Mouse (Mus musculus) limb, embryonic 13.5 days (tissue): ENCODE measurements at regions not wholly inside any gene's neighbourhood (a gene's known extent, or its start where the extent isn't known, plus 50 kb on each side); places are given as distances from the start of the nearest gene placed in this dataset.

Experiments
- ATAC-seq: fragments of 200-750 bp; cut with Nextera tagmentation; 2 replicates; pipeline ENCODE4 v1.8.0; 2017; ENCODE audit warnings: low read depth, moderate number of reproducible peaks, moderate TSS enrichment; ENCODE audit not compliant: low FRiP score
- H3K27ac ChIP-seq: fragments of 300-500 bp; sonication (generic); 2 replicates; pipeline ENCODE4 v1.5.1; 2015; ENCODE audit warnings: inconsistent platforms, mild to moderate bottlenecking, moderate library complexity
- H3K27me3 ChIP-seq: fragments of 300-500 bp; sonication (generic); 2 replicates; pipeline ENCODE4 v1.6.1; 2015; ENCODE audit warnings: mild to moderate bottlenecking, inconsistent platforms
- H3K36me3 ChIP-seq: fragments of 300-500 bp; sonication (generic); 2 replicates; pipeline ENCODE4 v1.6.1; 2015; ENCODE audit warnings: inconsistent platforms, mild to moderate bottlenecking, moderate library complexity
- H3K4me1 ChIP-seq: fragments of 300-500 bp; sonication (generic); 2 replicates; pipeline ENCODE4 v1.6.1; 2015; ENCODE audit warnings: inconsistent platforms
- H3K4me2 ChIP-seq: fragments of 300-500 bp; sonication (generic); replicated peaks from 2 replicates; pipeline ENCODE4 v1.6.1; 2015; ENCODE audit warnings: inconsistent platforms, mild to moderate bottlenecking, moderate library complexity
- H3K4me3 ChIP-seq: fragments of 300-500 bp; sonication (generic); 2 replicates; pipeline ENCODE4 v1.5.1; 2015; ENCODE audit warnings: moderate library complexity, mild to moderate bottlenecking, inconsistent platforms
- H3K9ac ChIP-seq: fragments of 300-500 bp; sonication (generic); 2 replicates; pipeline ENCODE4 v1.6.1; 2015; ENCODE audit warnings: mild to moderate bottlenecking, inconsistent platforms
- H3K9me3 ChIP-seq: fragments of 300-500 bp; sonication (generic); 2 replicates; pipeline ENCODE4 v1.6.1; 2016; ENCODE audit warnings: inconsistent platforms
- WGBS: fragments of 180-500 bp; shearing (Covaris S2); methylation state at CpG from one replicate; pipeline ENCODE4 v1.1.7; 2015; 5-methylcytosine and 5-hydroxymethylcytosine counted together

DNA sequence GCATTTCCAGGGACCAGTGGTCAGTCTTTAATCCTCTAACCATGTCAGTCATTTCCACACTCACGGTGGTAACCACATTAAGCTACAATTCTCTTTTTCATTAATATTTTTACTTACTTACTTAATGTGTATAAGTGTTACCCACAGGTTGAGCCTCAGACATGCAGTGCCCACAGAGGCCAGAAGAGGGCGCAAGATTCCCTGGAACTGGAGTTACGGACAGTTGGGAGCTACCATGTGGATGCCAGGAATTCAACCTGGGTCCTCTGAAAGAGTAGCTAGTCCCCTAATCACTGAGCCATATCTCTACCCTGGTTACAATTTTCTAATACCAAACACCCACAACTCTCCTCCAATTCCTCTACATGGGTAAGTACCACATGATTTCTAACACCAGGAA is 420.5 kb downstream of the Lrig3 start:
- Histone ChIP-seq H3K27ac (no peak overlapping the region), H3K4me1 (no peaks in the 10 kb centered on the region)
- WGBS: 77% methylated on average over 3 of the region's 3 CpGs

DNA sequence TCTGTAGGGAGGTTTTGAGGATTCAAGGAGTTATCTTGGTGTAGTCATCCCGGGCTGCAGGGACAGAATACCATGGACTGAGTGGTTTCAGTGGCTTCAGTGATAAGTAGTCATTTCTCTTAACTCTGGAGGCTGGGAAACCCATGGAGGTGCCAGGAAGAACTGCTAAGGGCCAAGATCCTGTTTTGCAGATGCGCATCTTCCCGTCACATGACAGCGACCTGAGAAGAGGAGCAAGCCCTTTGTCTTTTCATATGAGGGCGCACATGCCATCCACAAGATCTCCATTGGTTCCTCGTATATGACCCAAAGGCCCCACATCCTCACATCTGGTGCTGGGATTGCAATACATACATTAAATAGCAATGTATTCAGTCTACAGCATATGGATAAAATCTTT is 419.7 kb downstream of the Lrig3 start:
- WGBS: 93% methylated on average over 6 of the region's 6 CpGs
- ATAC-seq: no peak
- H3K9me3 ChIP-seq: peaks cover 3% of the 10 kb centered on the region; the same call in 1 of the 2 replicates
- H3K4me1 ChIP-seq: peaks cover 3% of the 10 kb centered on the region
- H3K9ac ChIP-seq: no peak overlapping the region
- H3K27ac ChIP-seq: no peak overlapping the region
- H3K4me2 ChIP-seq: no peak overlapping the region
- no peak overlapping the region for H3K4me3 ChIP-seq
- no peaks in the 10 kb centered on the region for H3K27me3 ChIP-seq
- no peaks in the 10 kb centered on the region for H3K36me3 ChIP-seq

More for the DNA sequence above, 420.5 kb downstream of the Lrig3 start:
- H3K9ac ChIP-seq: no peak overlapping the region
- no peak overlapping the region for H3K4me3 ChIP-seq
- no peaks in the 10 kb centered on the region for H3K36me3 ChIP-seq
- no peaks in the 10 kb centered on the region for H3K27me3 ChIP-seq
- H3K4me2 ChIP-seq: no peak overlapping the region
- no peak for ATAC-seq
- H3K9me3 ChIP-seq: peaks cover 3% of the 10 kb centered on the region; the same call in 1 of the 2 replicates

DNA sequence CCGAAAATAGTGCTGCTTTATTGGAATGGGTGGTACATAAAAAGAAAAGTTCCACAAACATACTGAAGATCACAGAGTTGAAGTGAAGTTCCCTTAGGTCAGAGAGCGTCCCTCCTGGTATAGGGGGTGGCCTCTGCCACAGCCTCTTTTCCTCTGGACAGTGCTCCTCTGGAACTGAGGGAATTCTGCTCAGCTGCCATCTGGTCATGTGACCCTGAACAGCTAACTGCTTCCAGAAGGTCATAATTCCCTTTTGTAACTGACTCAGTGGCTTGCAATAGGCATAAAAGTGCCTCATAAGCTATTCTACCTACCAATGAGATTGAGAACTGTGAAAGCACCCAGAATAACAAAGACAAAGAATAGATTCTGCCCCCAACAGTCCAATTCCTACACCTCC is 414.4 kb downstream of the Lrig3 start:
- H3K4me3 ChIP-seq: no peak overlapping the region
- H3K9ac ChIP-seq: no peak overlapping the region
- H3K36me3 ChIP-seq: no peaks in the 10 kb centered on the region
- H3K9me3 ChIP-seq: no peaks in the 10 kb centered on the region
- H3K4me2 ChIP-seq: no peak overlapping the region
- H3K27ac ChIP-seq: no peak overlapping the region
- no peak for ATAC-seq
- 31% methylated on average over 2 of the region's 2 CpGs for WGBS
- no peaks in the 10 kb centered on the region for H3K27me3 ChIP-seq
- peaks cover 8% of the 10 kb centered on the region for H3K4me1 ChIP-seq

DNA sequence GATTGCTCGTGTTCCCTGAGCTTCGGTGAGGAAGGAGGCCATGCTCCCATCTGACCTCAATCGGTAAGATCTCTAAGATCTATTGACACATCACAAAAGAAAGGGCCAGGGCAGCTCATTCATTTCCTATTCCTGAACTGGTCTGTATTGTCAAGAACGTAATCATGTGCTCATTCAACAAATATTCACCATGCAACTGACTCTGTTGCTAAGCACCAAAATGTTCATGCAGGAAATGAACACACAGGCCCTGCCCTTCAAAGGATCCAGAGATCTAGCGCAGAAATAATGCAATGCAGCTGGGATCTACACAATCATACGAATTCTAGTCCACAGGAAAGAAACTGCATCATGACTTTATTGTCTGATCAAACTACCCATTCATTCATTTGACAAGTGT is 413.3 kb downstream of the Lrig3 start:
- Histone ChIP-seq H3K9ac (no peak overlapping the region), H3K9me3 (no peaks in the 10 kb centered on the region), H3K27me3 (no peaks in the 10 kb centered on the region), H3K27ac (no peak overlapping the region), H3K4me2 (no peak overlapping the region), H3K4me1 (peaks cover 8% of the 10 kb centered on the region), H3K4me3 (no peak overlapping the region), H3K36me3 (no peaks in the 10 kb centered on the region)
- 18% methylated on average over 6 of the region's 6 CpGs for WGBS
- ATAC-seq: no peak

DNA sequence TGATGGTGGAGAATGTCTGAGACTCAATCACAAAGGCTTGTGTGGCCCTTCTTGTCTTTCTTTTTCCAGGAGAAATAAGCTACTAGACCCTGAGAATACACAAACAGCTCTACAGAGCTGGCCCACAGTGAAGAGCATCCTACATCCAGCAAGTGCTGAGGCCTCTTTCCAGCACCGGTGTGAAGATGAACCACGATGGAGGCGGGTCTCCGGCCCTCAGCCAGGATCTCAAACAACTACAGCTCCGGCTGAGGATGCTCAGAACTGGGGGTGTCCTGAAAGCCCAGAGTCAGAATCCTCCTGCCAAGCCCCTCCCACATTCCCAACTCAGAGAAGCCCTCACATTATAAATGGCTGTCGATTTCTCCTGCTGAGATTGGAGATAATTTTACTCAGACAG is 407.9 kb downstream of the Lrig3 start:
- Histone ChIP-seq H3K4me2 (no peak overlapping the region), H3K36me3 (no peaks in the 10 kb centered on the region), H3K27ac (no peak overlapping the region), H3K9ac (no peak overlapping the region), H3K4me1 (no peaks in the 10 kb centered on the region), H3K9me3 (no peaks in the 10 kb centered on the region), H3K4me3 (no peak overlapping the region), H3K27me3 (0 out of 2 replicates have a peak, but pooled peaks cover 2% of the 10 kb centered on the region)
- 73% methylated on average over 6 of the region's 6 CpGs for WGBS
- no peak for ATAC-seq

DNA sequence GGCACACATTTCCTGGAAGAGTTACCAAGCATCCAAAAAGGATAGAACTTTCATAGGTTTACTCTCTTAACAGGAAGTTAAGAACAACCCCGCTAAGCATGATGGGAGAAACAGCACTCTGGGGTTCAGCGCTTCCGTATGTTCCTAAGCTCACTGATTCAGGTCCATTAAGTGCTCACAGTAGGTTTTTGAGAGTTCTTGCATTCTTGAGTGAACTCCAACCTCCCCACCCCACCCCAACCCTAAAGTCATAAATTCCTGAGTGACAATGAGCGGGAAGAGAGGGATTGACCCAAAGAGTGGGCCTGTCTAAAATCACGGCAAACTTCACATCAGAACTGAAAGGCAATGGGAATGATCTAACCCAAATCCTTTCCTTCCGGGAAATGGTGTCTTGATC is 405.9 kb downstream of the Lrig3 start:
- WGBS: 80% methylated on average over 6 of the region's 6 CpGs
- no peak overlapping the region for H3K4me2 ChIP-seq

DNA sequence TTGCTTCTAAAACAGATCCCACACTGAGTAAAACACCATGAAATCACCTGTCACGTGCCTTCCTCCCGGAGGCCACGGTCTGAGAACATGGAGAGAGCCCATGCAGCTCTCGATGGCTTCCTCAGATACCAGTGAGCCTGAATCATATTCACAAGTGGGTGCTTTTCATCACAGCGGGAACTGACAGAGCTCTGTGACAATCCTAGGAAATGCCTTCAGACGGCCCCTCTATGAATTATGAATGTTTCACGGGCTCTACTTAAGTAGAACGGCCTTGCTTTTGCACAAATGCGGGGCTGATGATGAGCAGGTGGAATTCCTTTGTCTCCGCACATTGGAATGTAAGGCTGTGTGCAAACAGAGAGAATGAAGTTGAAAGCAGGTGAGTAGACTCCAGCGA is 383.1 kb downstream of the Lrig3 start:
- Histone ChIP-seq H3K4me1 (no peaks in the 10 kb centered on the region), H3K36me3 (no peaks in the 10 kb centered on the region), H3K27me3 (no peaks in the 10 kb centered on the region), H3K9me3 (no peaks in the 10 kb centered on the region), H3K4me2 (no peak overlapping the region), H3K27ac (no peak overlapping the region), H3K4me3 (no peak overlapping the region), H3K9ac (no peak overlapping the region)
- ATAC-seq: no peak
- 79% methylated on average over 11 of the region's 11 CpGs for WGBS

More for the DNA sequence above, 405.9 kb downstream of the Lrig3 start:
- no peak overlapping the region for H3K4me3 ChIP-seq
- no peaks in the 10 kb centered on the region for H3K36me3 ChIP-seq
- 0 out of 2 replicates have a peak, but pooled peaks cover 2% of the 10 kb centered on the region for H3K27me3 ChIP-seq
- H3K9me3 ChIP-seq: no peaks in the 10 kb centered on the region
- H3K9ac ChIP-seq: no peak overlapping the region
- ATAC-seq: no peak
- no peaks in the 10 kb centered on the region for H3K4me1 ChIP-seq
- H3K27ac ChIP-seq: no peak overlapping the region

DNA sequence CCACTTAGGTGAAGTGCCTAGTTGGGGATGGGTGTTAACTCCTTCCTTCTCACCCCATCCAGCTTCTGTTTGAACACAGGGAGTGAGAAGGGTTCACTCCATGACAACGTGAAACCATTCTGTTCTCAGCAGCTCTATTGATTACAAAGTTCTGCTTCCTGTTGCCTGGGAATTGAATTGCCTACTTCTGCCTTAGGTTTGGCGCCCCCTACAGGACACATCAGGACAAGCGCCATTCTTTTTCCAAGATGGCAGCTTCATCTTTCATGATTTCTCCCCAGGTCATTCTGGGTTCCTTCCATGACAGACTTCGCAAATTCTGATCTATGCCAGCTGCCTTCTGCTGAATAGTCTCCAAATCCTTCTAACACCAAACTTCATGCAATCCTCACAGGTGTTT is 371.5 kb downstream of the Lrig3 start:
- WGBS: 75% methylated on average over 4 of the region's 4 CpGs

DNA sequence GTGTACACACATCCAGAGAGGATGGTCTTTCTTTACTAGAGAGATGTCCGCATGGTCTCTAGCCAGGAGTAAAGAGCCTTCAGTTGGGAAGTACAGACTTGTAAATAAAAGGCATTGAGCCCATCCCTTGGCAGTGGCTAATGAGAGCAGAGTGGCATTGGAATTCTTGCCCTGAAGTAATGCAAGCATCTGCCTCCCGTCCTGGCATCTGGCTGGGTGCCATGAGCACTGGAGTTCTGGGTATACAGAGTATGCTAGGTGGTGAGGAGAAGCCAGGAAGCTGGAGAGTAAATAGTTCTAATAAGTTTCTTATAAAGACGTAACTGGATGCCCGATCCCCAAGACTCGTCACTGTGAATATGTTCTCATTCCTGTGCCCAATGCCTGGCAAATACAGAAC is 367.8 kb downstream of the Lrig3 start:
- Histone ChIP-seq H3K9me3 (no peaks in the 10 kb centered on the region), H3K27ac (no peak overlapping the region), H3K4me3 (no peak overlapping the region), H3K9ac (no peak overlapping the region), H3K4me2 (no peak overlapping the region), H3K36me3 (no peaks in the 10 kb centered on the region), H3K4me1 (peaks cover 11% of the 10 kb centered on the region; the same call in 1 of the 2 replicates), H3K27me3 (no peaks in the 10 kb centered on the region)
- ATAC-seq: no peak
- 81% methylated on average over 5 of the region's 5 CpGs for WGBS

More for the DNA sequence above, 371.5 kb downstream of the Lrig3 start:
- Histone ChIP-seq H3K9me3 (peaks cover 6% of the 10 kb centered on the region; the same call in 1 of the 2 replicates), H3K36me3 (no peaks in the 10 kb centered on the region), H3K4me1 (no peaks in the 10 kb centered on the region), H3K9ac (no peak overlapping the region), H3K4me2 (no peak overlapping the region), H3K4me3 (no peak overlapping the region), H3K27me3 (no peaks in the 10 kb centered on the region), H3K27ac (no peak overlapping the region)
- no peak for ATAC-seq

DNA sequence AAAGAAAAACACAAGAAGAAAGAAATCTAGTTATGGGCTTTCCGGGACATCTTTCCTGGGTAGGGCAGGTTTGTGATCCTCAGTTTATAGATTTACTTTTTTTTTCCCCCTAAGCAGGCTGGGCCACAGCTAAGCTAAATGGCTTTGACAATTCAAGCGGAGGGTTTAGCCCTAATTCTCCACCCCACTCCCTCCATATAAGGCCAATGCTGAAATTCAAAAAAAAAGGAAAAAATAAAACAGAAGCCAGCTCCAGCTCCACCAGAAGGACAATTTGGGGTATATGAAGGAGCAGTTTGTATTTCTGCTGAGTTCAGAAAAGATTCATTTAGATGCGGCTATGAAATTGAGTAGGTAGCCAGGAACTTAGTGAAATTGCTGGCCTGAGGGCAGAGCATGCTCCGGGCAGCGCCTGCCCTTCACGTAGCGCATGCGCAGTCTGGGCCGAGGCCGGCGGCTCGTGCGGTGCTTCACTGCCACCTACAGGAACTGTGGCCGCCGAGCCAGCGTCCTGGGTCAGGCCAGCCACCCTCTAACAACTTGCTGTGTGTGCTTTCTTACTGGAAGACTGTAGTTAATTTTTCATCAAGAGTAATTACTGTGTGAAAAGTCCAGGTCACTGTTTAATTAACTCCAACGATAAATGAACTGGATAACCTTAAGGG is 364.5 kb downstream of the Lrig3 start:
- 5% methylated on average over 17 of the region's 17 CpGs for WGBS
- Histone ChIP-seq H3K9me3 (no peaks in the 10 kb centered on the region), H3K36me3 (no peaks in the 10 kb centered on the region), H3K27ac (no peak overlapping the region; the same call in 1 of the 2 replicates), H3K4me3 (no peak overlapping the region), H3K9ac (no peak overlapping the region), H3K4me2 (peak overlapping the region; percentile 46), H3K27me3 (no peaks in the 10 kb centered on the region), H3K4me1 (peaks cover 11% of the 10 kb centered on the region; the same call in 1 of the 2 replicates)
- ATAC-seq: peak; percentile 88

DNA sequence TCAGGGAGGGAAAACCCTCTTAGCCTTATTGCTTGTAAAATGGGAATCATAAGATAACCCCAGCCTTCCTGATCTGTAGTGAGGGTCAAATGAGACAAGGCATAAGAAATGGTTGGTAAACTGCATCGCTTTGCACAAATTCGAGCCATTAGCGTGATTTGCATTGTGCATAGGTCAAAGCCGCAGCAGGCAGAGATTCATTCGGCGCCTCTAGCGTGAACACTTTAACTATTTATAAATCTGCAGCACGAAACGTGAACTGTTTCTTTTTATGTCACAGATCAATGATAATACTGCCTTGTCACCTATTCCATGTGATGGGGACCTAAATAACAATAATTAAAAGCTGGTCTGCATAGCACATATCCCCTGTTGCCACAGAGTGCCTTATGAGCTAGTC is 354.9 kb downstream of the Lrig3 start:
- WGBS: 78% methylated on average over 9 of the region's 9 CpGs
- H3K4me3 ChIP-seq: no peak overlapping the region
- H3K9ac ChIP-seq: no peak overlapping the region
- no peaks in the 10 kb centered on the region for H3K4me1 ChIP-seq
- no peaks in the 10 kb centered on the region for H3K36me3 ChIP-seq
- H3K9me3 ChIP-seq: no peaks in the 10 kb centered on the region
- no peak overlapping the region for H3K4me2 ChIP-seq
- no peaks in the 10 kb centered on the region for H3K27me3 ChIP-seq
- no peak overlapping the region for H3K27ac ChIP-seq
- ATAC-seq: no peak

DNA sequence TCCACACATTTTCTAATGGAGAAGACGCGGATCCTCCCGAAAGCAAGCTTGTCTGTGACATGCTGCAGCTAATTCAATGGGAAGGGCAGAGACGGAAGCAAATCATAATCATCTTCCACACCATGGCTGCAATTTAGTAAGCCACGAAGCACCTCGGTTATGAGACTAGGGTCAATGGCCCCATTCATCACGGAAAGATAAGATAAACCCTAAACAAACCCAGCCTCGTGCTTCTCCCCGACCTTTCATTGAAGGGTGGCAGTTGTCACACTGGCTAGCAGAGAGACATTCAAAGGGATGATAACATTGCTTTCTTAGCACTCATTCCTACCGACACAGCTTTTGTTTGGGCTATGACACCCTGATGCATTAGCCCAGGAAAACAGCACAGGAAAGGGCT is 353.8 kb downstream of the Lrig3 start:
- H3K9ac ChIP-seq: no peak overlapping the region
- H3K9me3 ChIP-seq: no peaks in the 10 kb centered on the region
- H3K4me2 ChIP-seq: no peak overlapping the region
- H3K4me1 ChIP-seq: no peaks in the 10 kb centered on the region
- H3K36me3 ChIP-seq: no peaks in the 10 kb centered on the region
- no peak overlapping the region for H3K27ac ChIP-seq
- WGBS: 83% methylated on average over 10 of the region's 10 CpGs
- H3K4me3 ChIP-seq: no peak overlapping the region
- ATAC-seq: no peak
- no peaks in the 10 kb centered on the region for H3K27me3 ChIP-seq

DNA sequence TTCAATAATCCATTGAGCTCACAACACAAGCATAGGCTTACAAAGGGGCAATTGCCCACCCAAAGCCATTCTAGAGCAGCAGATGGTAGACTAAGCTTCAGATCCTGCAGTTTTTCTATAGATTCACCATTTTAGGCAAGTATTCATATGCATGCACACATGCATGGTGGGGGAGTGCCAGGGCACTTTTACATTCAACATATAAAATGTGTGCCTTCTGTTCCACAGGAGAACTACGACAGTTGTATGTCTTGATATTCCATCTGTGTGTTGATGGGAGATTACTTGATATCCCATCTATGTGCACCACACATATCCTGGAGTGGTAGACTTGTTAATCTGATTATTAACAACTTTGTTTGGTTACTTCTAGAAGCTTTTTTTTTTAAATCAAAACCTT is 334.0 kb downstream of the Lrig3 start:
- no peaks in the 10 kb centered on the region for H3K36me3 ChIP-seq
- H3K4me2 ChIP-seq: no peak overlapping the region
- H3K4me3 ChIP-seq: no peak overlapping the region
- H3K27ac ChIP-seq: no peak overlapping the region
- H3K27me3 ChIP-seq: no peaks in the 10 kb centered on the region
- WGBS: 92% methylated on average over 1 of the region's 1 CpGs
- no peak for ATAC-seq
- H3K9me3 ChIP-seq: no peaks in the 10 kb centered on the region
- no peak overlapping the region for H3K9ac ChIP-seq
- no peaks in the 10 kb centered on the region for H3K4me1 ChIP-seq
